In genomic region chr4:15213204-15213861, GRCm38 (mm10) we compare ENCODE assay signal across 8 mouse cellular contexts.
A peak's percentile ranks its signal among the peaks of the same experiment; 100 is the strongest.
DNase-seq lines count a peak whose midpoint lies in the region; ATAC-seq and TF ChIP-seq lines count a peak whose summit lies in the region.
"Had no signal": no experiment of that assay in that cellular context is flagged by ENCODE, and none has a peak within 500 bp of the region (broad histone marks: within the 10 kb centered on the region; RNA-seq: fewer than 3 reads in every experiment).

No protein-coding gene starts in this region.

- H3K9me3 ChIP-seq in lung, embryonic 16.5 days (ENCODE audit: control insufficient read depth, low read length), result no peaks in the 10 kb centered on the region

- no peak for TF ChIP-seq CTCF in thymus, adult 2 months (IDR thresholded peaks at IDR 0.05; ENCODE audit: borderline replicate concordance, control insufficient read depth, extremely low read depth, insufficient read depth, low read length, poor library complexity)

- no peak overlapping the region for H3K27ac ChIP-seq in lung, embryonic 16.5 days (ENCODE audit: low read length)
- no peak overlapping the region for H3K27ac ChIP-seq in thymus, adult 2 months (ENCODE audit: control insufficient read depth, insufficient read depth, low read length)

- H3K36me3 ChIP-seq in lung, embryonic 16.5 days (ENCODE audit: control insufficient read depth, insufficient read depth, low read length), result no peaks in the 10 kb centered on the region
- H3K36me3 ChIP-seq in thymus, adult 2 months (ENCODE audit: control insufficient read depth, insufficient read depth, low read length), result no peaks in the 10 kb centered on the region

- no peak overlapping the region for H3K4me3 ChIP-seq in lung, embryonic 16.5 days (ENCODE audit: low read length)
- H3K4me3 ChIP-seq in thymus, adult 2 months (ENCODE audit: control insufficient read depth, insufficient read depth, low read length), result no peak overlapping the region

- H3K9ac ChIP-seq in lung, embryonic 16.5 days (ENCODE audit: low read length), result no peak overlapping the region

- ATAC-seq in lung, embryonic 16.5 days (ENCODE audit: low read depth), result peak; percentile 88
- ATAC-seq in megakaryocyte progenitor cell, adult 5-6 weeks (replicated peaks; ENCODE audit: poor library complexity), result no peak

- TF ChIP-seq POLR2A in thymus, adult 2 months (IDR thresholded peaks at IDR 0.05; ENCODE audit: control insufficient read depth, extremely low read depth, insufficient read depth, low read length, poor library complexity), result no peak

- DNase-seq in Muller cell, postnatal 12 days (ENCODE audit: inconsistent ontology term), result peak; percentile 33
- DNase-seq in embryo, embryonic 10.5 days (ENCODE audit: low spot score), result peak; percentile 47
- peak; percentile 4 to 35 for DNase-seq in kidney, adult 8-10 months
- no peak for DNase-seq in thymus, adult 2 months
- DNase-seq in cerebellum, postnatal 25 days, result no peak

- 35% methylated on average over 3 of the region's 3 CpGs for WGBS in lung, embryonic 16.5 days
- 87% methylated on average over 3 of the region's 3 CpGs for WGBS in thymus, adult 2 months

- H3K4me1 ChIP-seq in lung, embryonic 16.5 days (replicated peaks; ENCODE audit: control insufficient read depth, insufficient read depth, low read length), result peaks cover 3% of the 10 kb centered on the region
- no peaks in the 10 kb centered on the region for H3K4me1 ChIP-seq in thymus, adult 2 months (replicated peaks; ENCODE audit: control insufficient read depth, insufficient read depth, low read length)

- no peaks in the 10 kb centered on the region for H3K27me3 ChIP-seq in lung, embryonic 16.5 days (ENCODE audit: control insufficient read depth, insufficient read depth, low read depth, low read length)
- H3K27me3 ChIP-seq in thymus, adult 2 months (ENCODE audit: control insufficient read depth, insufficient read depth, low read length), result no peaks in the 10 kb centered on the region

- no peak overlapping the region for H3K4me2 ChIP-seq in lung, embryonic 16.5 days (ENCODE audit: low read depth, low read length)
- H3K4me2 ChIP-seq: midbrain, embryonic 11.5 days had no signal

Comparison
In these comparisons a context has a peak if more than half of its experiments do, and no peak if none do; other contexts are left out.
1. DNase-seq: peak in Muller cell, postnatal 12 days (single experiment), embryo, embryonic 10.5 days (single experiment) and kidney, adult 8-10 months (2 of 2); none in thymus, adult 2 months (single experiment) and cerebellum, postnatal 25 days (0 of 2).